Mouse (Mus musculus): Measurements from ENCODE around the gene Vmn2r14. TPM values are rescaled to one million over a fixed set of nuclear protein-coding genes. Genes with fewer than 3 reads are reported as not detected.
"Not testable (repeated sequence)": the region's sequence is repeated elsewhere in the genome, so short reads cannot be mapped to it uniquely, and the experiment has no call there.

The Vmn2r14 gene
- total RNA-seq (2021), result not detected
- long read RNA-seq, experiment 1, result 0 reads
- long read RNA-seq, experiment 2, result 0 reads

GRCm38 (mm10) chr5:109224608-109225007, at the start of gene Vmn2r14:
Gene Vmn2r14 (minus strand): TSS chr5:109224708.
- no peak within 1 kb of the TSS for H3K27ac ChIP-seq
- no peak for DNase-seq
- intact Hi-C loops (cut with DNase I), result no loop called here
- no peak within 1 kb of the TSS for H3K4me3 ChIP-seq
- no peak for TF ChIP-seq CTCF (IDR thresholded peaks at IDR 0.05)

GRCm38 (mm10) chr5:109192099-109192498, 32.4 kb downstream of the Vmn2r14 start, which contains the start of gene Vmn2r13:
Gene Vmn2r13 (minus strand): TSS chr5:109192199.
- H3K4me3 ChIP-seq; H3K27ac ChIP-seq; DNase-seq; intact Hi-C loops (cut with DNase I): not testable (repeated sequence)

GRCm38 (mm10) chr5:109166851-109167250, 57.7 kb downstream of the Vmn2r14 start:
- H3K4me3 ChIP-seq; intact Hi-C loops (cut with DNase I); DNase-seq; H3K27ac ChIP-seq: not testable (repeated sequence)

Other genes with a start within 250 kb of the Vmn2r14 start
- not detected for gene Vmn2r10, start 218.2 kb downstream of the Vmn2r14 start, total RNA-seq (2021)
- gene Vmn2r11, start 165.1 kb downstream of the Vmn2r14 start, total RNA-seq (2021), result not detected
- not detected for gene Vmn2r12, start 126.8 kb downstream of the Vmn2r14 start, total RNA-seq (2021)
- not detected for gene Vmn2r13, start 32.5 kb downstream of the Vmn2r14 start, total RNA-seq (2021)
- gene Vmn2r15, start 72.9 kb upstream of the Vmn2r14 start, total RNA-seq (2021), result not detected
- not detected for gene Vmn2r16, start 105.5 kb upstream of the Vmn2r14 start, total RNA-seq (2021)
- gene Vmn2r17, start 195.0 kb upstream of the Vmn2r14 start, total RNA-seq (2021), result not detected